Mouse (Mus musculus) brain, adult 2 months (tissue): Measurements from ENCODE around the gene Mrps7.

Experiments used
- DNase-seq: peaks from one replicate; pipeline ENCODE4 v3.0.0; 2011; ENCODE audit warnings: low read depth, low spot score

Mrps7 gene

DNA sequence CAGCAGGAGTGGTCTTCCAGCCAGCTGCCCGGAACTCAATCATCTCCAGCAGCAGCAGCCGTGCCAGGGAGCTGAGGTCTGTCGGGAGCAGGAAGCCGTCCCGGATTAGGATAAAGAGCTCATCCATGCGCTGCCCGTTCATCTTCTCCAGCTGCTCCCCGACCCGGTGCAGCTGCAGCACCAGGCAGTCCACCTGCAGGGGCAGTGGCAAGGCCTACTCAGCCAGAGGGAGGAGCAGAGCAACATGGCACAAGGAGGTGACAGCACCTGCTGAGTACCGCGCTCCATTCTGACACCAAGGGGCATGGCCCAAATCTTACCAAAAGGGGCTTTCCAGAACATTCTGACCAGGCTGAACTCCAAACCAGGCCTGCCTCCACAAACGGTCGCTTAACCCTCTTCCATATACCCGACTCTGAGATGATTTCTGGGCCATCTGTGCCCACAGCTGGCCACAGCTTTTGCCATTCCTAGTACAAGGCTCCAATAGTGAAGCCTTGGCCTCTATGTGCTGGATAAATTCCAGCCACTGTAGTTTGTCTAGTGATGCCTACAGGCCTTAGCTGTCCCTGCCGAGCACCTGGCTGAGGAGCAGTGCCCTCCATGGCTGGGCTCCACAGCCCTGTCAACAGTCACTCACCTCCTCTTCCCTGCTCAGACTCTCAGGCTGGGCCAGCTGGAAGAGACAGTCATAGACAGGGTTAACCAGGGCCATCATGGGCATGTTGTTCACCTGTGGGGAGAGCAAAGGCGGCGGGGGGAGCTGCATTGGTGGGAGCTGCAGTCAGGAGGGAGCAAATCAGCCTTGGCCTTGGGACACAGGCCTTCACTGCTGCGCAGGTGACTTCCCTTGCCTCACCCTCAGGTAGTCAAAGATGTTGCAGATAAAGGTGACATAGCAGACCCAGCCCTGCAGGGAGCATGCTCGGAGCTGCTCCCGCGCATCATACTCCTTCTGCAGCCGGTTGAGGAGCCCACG, 5.0 kb downstream of the Mrps7 start:
- DNase-seq = peak; percentile 54

DNA sequence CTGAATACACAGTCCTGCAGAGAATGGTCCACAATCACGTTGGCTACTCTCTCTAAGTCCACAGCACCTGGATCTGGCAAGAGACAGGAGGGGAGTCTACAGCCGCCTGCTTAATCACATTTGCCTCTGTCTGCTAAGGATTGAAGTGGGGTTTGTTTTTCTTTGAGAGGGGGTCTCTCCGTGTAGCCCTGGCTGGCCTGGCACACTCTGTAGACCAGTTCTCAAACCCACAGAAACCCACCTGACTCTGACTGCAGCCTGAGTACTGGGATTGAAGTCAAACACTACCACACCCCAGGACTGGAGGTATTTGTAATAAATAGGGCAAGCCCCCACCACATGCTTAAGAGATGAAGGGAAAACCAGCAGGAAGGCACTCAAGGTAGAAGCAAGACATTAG, 5.9 kb downstream of the Mrps7 start:
- DNase-seq = no peak

DNA sequence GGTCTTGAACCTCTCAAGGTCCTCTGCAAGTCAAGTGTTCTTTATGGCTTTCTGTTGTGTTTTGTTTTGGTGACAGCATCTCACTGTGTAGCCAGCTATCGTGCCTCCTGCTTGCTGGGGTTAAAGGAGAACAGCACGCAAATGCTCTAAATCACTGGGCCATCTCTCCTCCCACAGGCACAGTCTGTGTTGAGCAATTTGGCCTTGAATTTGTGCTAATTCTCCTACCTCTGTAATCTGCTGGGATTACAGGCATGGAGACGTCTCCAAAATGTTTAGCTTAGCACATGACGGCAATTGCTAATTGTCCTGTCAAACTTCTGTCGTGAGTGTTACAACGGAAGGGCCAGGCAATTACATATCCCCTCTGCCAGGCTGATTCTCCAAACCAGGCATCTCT, 7.4 kb downstream of the Mrps7 start:
- no peak for DNase-seq

DNA sequence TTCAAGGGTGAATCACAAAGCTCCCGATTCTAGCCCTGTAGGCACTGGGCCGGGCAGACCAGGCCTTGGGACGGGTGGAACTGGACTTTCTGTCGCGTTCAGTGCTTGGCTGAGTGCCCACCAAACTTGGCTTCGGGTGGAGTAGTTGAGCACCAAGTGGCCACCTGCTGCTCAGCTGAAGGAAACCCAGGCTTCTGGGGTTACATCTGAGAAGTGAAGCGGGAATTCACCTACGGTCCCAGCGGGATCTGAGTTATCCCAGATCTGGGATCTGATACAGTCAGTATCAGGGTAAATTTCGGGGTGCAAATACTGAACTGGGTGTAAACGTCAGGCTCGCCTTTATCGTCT, 8.3 kb downstream of the Mrps7 start:
- peak; percentile 74 for DNase-seq

DNA sequence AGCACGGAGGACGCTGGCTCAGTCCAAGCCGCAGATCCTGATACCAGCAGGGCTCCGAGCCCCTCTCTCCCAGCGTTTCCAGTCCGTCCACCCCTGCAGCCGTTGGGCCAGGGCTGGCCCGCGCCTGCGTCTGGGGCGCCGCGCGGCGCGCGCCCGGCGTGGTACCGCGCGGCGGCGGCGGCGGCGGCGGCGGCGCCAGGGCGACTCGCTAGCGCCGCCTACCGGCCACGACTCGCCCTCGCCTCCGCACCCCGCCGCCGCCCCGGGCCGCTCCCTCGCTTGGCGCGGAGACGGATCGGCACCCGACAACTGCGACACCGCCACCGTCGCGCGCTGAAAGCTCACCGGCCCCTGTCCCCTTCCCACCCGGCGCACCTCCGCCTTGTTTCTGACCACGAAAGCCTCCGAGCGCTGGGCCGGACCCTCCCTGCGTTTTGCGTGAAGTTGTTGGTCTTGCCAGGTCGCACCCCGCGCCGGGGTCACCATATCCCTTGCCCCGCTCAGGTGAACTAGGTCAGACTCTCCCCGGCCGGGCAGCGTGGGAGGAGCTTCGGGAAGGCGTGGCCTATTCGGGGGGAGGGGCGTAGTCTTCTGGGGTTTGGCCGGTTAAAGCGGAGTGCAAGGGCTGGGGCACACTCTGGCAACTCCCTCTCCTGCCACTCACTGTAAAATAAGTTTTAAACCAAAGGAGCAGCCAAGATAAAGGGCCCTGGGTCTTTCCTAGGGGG, 8.8 kb downstream of the Mrps7 start, which contains the start of gene Mif4gd:
Gene Mif4gd, minus strand, starts transcription at position 560 of the 728 bp plus-strand sequence.
- peak; percentile 90 for DNase-seq

DNA sequence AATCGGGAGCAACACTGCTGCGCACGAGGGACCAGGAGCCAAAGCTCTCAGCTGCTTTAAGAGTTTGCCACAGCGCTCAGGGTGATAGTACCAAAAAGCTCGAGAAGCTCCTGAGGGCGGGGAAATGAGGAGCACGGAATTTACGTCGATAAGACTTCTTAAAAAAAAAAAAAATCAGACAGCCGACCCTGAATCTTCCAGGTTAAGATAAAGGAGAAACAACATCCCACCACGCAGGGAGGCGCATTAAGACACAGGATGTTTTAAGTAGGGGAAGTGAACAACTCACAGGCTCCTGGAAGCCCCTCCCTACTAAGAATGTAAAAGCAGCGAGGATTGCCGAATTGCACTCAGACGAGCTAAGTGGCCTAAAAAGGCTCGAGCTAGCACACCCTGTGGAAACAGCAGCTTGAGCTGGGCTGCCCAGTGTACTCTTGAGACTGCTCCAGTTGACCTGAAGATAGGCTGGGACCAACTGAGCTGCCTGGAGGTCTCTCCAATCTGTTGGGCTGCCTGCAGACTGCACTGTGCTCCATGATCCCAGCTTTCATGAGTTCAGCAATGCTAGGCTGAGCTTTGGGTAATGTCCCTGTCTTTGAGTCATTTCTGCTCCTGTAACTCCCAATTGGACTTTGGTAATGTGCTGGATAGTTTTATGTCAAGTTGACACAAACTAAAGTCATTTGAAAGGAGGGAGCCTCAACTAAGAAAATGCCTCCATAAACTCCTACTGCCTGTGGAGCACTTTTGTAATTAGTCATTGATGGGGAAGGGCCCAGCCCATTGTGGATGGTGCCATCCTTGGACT, 9.6 kb downstream of the Mrps7 start:
- DNase-seq = no peak

DNA sequence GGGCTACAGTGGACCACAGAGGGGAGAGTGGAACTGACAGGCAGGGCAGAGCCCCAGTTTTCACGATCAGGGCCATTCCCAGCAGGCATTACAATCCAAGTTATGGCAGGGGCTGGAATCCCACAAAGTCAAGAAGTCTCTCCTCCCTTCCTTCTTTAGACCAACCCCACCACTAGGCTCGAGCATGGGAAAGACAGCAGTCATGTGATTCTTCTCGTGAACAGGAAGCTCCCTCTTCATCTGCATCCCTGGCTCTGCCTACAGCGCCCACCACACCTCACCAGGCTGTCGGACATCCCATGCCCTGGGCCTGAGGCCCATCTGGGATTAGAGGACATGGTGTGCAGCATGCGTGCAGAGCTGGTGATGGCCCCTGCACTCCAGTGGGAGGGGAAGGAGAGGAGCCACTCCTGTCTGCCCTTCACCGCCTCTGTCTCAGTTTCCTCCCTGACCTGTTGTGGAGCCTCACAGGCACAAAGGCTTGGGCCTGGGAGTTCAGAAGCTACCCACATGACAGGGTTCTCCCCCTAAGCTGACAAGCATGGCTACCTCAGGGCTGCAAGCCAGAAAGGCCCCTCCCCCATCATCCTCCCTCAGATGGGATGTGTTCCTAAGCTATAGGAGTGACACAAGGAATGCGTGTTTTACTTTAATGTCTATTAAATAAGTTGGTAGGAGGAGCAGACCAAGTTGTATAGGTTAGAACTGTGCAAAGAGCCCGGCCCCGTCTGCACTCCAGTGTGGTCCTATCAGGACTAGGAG, 10.8 kb downstream of the Mrps7 start:
- no peak for DNase-seq

DNA sequence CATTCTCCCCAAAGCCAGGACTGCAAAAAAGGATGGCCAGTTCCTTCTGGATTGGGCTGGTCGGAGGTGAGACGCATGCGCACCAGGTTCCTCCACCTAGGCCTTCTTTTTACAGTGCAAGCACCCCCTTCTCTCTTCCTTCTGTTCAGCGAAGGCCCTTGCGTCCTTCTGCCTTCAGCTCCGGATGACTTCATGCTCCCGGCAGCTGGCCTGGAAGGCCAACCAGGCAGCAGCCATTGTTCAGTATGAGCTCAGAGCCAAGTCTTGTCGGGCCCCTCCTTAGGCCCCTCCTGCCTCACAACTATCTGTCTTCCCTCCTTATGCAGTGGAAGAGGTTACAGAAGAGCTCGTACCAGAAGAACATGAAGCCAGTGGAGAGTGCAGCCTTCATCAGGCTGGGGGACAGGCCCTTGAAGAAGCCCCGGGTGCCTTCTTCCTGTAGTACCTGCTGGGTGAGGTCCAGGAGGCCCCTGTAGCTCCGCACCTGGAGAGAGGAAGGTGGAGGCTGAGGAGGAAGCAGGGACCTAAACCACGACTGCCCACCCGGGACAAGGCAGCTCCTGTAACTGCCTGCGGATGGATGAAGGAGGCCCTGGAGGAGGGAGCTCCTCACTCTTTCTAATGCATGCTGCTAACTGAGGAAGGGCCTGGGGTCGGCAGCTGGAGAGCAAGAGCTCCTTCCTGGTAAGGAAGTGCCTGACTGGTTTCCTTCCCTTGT, 11.5 kb downstream of the Mrps7 start:
- DNase-seq = no peak

DNA sequence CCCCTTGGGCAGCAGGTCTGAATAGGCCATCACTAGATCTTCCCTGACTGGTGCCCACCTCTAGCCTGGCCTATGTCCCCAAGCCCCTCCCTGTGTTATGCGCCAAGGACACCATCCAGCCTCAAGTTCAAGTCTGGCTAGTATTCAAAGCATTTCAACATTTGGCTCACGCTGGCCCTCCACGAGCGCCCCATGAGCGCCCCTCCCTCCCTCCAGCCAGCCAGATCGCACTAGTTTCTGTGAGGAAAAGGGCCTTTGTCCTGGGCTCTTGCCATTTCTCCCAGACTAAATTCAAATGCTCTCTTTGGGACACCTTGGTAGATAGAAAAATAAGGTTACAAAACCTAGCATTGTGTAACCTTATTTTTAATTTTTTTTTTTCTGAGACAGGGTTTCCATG, 12.2 kb downstream of the Mrps7 start:
- no peak for DNase-seq

DNA sequence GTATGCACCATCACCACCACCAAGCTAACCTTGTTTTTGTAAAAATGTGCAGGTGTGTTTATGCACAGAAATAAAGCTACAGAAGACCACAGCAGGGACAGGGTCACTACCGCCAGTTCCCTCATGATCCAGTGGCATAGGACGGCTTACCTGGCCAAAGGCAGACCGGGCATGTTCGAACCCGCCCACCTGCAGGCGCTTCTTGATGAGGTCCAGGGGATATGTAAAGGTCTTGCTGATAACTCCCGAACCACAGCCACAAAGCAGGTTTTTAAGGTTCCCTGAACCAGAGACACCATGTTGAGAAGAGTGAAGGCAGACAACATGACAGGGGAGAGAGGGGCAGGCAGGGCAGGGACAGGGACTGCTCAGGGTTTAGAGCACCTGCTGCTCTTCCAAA, 12.6 kb downstream of the Mrps7 start:
- DNase-seq = no peak

DNA sequence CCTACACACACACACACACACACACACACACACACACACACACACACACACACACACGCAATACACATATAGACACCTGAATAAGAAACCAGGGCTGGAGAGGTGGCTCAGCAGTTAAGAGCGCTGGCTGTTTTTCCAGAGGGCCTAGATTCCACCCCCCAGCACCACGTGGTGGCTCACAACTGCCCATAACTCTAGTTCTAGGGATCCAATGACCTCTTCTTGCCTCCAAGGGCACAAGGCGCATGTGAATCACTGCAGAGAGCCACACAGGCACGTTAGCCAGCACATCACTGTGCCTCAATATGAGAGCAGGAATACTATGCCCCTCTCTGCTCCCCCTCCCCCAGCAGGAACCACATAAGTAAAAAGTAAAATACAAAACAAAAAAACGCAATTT, 13.2 kb downstream of the Mrps7 start:
- DNase-seq = no peak

DNA sequence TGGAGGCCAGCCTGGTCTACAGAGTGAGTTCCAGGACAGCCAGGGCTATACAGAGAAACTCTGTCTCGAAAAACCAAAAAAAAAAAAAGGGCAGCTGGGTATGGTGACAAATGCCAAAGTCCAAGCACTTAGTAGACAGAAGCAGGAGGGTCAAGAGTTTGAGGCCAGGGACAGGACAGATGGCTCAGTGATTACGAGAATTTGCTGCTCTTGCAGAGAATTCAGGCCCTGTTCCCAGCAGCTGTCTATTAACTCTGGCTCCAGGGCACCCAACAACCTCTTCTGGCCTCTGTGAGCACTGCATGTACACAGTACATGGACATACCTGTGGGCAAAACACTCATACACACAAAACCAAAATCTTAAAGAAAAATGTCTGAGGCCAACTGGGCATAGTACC, 14.3 kb downstream of the Mrps7 start:
- DNase-seq = no peak

DNA sequence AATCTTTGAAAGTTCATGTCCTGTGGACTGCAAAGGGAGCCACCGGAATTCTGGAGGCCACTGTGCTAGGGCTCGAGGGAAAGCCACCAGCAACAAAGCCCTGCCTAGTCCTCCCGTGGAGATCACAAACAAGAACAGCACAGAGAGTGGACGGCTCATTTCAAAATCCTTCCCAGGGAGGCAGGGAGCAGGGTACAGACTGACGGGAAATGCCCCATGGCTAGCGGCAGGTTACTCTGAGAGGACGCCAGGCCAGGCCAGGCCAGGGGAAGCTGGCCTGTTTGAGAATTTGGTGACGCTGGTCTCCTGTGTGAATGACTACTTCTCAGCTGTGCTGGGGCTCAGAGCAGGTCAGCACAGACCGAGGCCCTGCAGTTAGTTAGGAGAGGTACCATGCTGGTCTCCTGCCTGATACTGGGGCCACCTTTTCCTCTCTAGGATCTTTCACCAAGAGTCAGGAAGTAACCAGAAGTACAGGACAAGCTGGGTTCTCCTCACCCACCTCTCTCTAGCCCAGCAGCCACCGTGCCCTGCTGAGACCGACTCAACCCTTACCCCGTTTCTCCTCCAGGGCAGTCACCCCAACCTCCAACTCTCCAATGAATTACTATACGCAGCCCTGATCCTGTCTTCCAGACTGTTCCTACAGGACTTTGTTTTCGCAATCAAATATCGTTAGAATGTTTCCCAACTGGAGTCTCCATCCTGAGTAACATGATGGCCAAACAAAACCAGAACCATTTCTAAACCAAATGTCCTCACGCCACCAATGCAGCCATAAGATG, 15.2 kb downstream of the Mrps7 start:
- no peak for DNase-seq

DNA sequence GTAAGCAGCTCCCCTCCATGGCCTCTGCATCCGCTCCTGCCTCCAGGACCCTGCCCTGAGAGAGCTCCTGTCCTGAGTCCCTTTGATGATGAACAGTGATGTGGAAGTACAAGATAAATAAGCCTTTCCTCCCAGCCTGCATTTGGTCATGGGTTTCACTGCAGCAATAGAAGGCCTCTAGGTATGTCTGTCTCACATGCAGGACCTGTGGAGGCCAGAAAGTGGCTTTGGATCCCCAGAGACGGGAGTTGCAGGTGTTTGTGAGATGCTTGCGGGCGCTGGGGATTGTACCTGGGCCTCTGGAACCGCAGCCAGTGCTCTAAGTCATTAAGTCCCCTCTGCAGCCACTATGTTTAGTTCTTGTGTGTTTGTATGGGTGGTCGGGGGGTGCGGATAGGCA, 16.2 kb downstream of the Mrps7 start:
- DNase-seq = no peak

DNA sequence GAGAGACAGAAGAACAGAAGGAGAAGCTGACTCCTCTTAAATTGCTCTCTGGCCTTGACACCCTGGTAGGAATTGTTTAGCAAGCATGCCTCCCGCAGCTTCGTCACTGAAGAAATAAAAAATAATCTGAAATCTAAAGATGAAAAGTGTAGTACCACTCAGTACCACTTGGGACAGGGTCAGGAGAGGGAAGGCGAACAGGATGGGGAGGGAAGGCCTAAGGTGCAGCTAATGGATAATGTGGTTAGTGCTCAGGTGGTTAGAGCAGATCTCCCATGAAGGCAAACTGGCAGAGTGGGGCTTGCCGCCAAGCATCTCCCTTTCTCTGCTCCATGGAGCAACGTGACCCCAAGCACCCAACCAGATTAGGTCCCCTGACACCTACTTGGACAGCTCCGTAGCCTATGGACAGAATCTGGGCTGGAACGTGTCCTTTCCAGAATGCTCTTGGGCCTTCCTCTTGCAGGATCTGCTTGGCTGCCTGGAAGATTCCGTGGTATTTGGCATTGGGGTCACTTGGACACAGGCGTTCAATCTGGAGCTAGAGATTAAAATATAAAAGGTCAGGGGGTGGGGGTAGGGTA, 19.9 kb downstream of the Mrps7 start:
- peak; percentile 34 for DNase-seq

DNA sequence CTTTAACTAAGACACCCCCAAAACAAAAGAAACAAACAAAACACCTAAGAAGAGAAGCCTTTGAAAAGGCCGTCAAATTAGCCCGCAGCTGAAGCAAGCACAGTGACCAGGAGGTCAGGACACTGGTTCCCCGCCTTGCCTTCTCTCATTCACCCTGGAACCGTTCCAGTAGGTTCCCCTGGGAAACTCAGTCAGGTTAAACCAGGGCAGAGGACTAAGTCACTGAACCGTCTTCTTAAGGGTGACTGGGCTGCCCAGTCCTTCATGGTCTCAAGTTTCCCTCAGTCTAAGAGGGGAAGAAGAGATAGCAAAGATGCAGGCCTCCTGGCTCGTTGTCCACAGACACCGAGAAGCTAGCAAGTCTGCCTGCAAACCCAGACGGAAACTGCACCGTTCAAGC, 22.2 kb downstream of the Mrps7 start:
- no peak for DNase-seq

DNA sequence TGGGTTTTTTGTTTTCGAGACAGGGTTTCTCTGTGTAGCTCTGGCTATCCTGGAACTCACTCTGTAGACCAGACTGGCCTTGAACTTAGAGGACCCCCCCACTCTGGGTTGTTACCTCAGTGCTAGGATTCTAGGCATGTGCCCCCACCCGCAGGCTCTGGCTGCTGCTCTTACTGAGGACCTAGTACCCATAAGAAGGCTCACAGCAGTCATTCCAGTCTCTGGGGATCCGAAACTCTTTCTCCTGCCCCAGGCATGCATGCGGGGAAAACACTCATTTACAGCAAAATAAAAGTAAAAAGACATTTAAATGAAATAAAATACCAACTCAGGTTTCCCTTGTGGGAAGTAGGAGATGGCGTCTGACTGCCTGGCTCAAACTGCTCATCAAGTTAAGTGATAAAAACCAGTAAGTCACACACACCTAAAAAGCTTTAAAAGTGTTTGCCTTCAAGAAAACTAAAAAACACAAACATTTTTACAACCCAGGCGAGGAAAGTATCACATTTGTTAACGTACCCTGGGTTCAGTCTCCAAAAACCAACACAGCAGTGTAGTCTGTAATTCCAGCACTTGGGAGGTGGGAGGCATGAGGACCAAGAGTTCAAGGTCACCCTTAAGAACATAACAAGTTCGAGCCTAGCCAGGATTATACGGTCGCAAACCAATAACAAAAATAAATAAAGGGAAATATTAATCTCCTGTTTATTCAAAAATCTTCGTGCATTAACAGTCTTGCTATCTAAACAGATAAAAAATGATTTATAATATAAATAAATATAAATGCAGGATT, 23.3 kb downstream of the Mrps7 start:
- no peak for DNase-seq

DNA sequence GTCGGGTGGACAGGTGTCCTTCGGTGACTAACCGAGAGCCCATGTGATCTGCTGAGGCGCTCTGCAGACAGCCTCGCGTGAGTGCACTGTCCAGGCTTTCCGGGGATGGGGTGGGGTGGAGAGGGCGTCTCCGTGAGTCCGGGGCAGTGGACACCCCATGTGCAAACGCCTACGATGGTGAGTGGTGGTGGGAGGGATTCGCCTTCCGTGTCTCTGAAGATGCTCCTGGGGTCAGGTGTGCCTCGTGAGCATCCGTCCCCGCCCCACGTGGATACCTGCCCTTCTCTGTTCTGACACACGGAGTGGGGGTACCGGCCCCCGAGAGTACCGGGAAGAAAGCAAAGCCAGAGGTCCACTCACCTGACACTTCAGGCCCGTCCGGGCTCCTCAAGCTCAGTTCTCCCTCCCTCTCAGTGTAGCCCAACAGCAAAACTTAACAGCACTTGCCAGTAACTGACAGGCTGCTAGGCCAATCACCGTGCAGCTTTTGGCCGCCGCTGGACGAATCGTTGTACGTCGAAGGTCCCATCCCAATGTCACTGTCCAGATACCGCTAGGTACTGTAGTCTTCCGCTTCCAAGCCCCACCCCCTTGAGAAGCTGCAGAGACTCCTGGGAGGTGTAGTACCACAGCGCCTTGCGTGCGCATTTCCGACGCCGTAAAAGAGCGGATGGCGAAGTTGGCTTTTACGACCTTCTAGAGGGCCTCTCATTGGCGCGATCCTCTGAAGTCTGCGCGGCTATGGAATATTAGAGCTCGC, 24.2 kb downstream of the Mrps7 start, which contains the start of gene Slc25a19:
Gene Slc25a19, minus strand, starts transcription at position 591 of the 760 bp plus-strand sequence.
- DNase-seq = peak; percentile 100
